Mouse (Mus musculus) liver, embryonic 11.5 days (tissue): ENCODE measurements at regions not wholly inside any gene's neighbourhood (a gene's known extent, or its start where the extent isn't known, plus 50 kb on each side); places are given as distances from the start of the nearest gene placed in this dataset.

Experiments
- ATAC-seq: fragments of 200-750 bp; cut with Nextera tagmentation; replicated peaks from 2 replicates; pipeline ENCODE4 v1.8.0; 2017; ENCODE audit warnings: moderate number of reproducible peaks, mild to moderate bottlenecking, moderate TSS enrichment, moderate library complexity; ENCODE audit not compliant: low FRiP score
- DNase-seq: peaks from one replicate; pipeline ENCODE4 v3.0.0-alpha.2; 2017; ENCODE audit warnings: low spot score
- H3K27ac ChIP-seq: fragments of 300-500 bp; sonication (generic); 2 replicates; pipeline ENCODE4 v1.5.1; 2014; ENCODE audit warnings: mild to moderate bottlenecking, low read depth, low read length, control low read depth
- H3K27me3 ChIP-seq: fragments of 300-500 bp; sonication (generic); replicated peaks from 2 replicates; pipeline ENCODE4 v1.6.1; 2014; ENCODE audit warnings: low read length, mixed read lengths; ENCODE audit not compliant: control insufficient read depth, insufficient read depth
- H3K36me3 ChIP-seq: fragments of 300-500 bp; sonication (generic); 2 replicates; pipeline ENCODE4 v1.6.1; 2014; ENCODE audit warnings: mild to moderate bottlenecking, low read length, moderate library complexity, mixed read lengths; ENCODE audit not compliant: control insufficient read depth, insufficient read depth
- H3K4me1 ChIP-seq: fragments of 300-500 bp; sonication (generic); replicated peaks from 2 replicates; pipeline ENCODE4 v1.6.1; 2014; ENCODE audit warnings: low read length, mixed read lengths; ENCODE audit not compliant: control insufficient read depth, insufficient read depth
- H3K4me2 ChIP-seq: fragments of 300-500 bp; sonication (generic); 2 replicates; pipeline ENCODE4 v1.6.1; 2014; ENCODE audit warnings: mild to moderate bottlenecking, control low read depth, moderate library complexity
- H3K4me3 ChIP-seq: fragments of 300-500 bp; sonication (generic); 2 replicates; pipeline ENCODE4 v1.5.1; 2014; ENCODE audit warnings: low read depth, low read length, control low read depth
- H3K9ac ChIP-seq: fragments of 300-500 bp; sonication (generic); 2 replicates; pipeline ENCODE4 v1.6.1; 2014; ENCODE audit warnings: low read depth, low read length, control low read depth
- H3K9me3 ChIP-seq: fragments of 300-500 bp; sonication (generic); 2 replicates; pipeline ENCODE4 v1.6.1; 2016; ENCODE audit warnings: low read length, inconsistent platforms, mixed read lengths; ENCODE audit not compliant: control insufficient read depth
- WGBS: fragments of 180-500 bp; shearing (Covaris S2); extraction: QIAGEN DNeasy Blood & Tissue Kit; methylation state at CpG from one replicate; pipeline ENCODE4 v1.1.7; 2014; 5-methylcytosine and 5-hydroxymethylcytosine counted together

GRCm38 (mm10) chr1:94203281-94203680 is 150.9 kb upstream of the Pdcd1 start:
- WGBS = 61% methylated on average over 3 of the region's 3 CpGs
- Histone ChIP-seq H3K9me3 (no peaks in the 10 kb centered on the region), H3K27me3 (no peaks in the 10 kb centered on the region), H3K27ac (no peak overlapping the region), H3K4me1 (no peaks in the 10 kb centered on the region), H3K4me3 (no peak overlapping the region), H3K36me3 (no peaks in the 10 kb centered on the region), H3K4me2 (no peak overlapping the region), H3K9ac (no peak overlapping the region)
- ATAC-seq = no peak
- DNase-seq = no peak

- no peak overlapping the region for H3K4me3 ChIP-seq
These were observed 131.5 kb upstream of the Pdcd1 start for GRCm38 (mm10) chr1:94183876-94184275.

GRCm38 (mm10) chr1:94149958-94150357 is 97.6 kb upstream of the Pdcd1 start:
- WGBS = 89% methylated on average over 4 of the region's 4 CpGs
- H3K4me1 ChIP-seq = no peaks in the 10 kb centered on the region
- no peaks in the 10 kb centered on the region for H3K27me3 ChIP-seq
- no peak overlapping the region for H3K4me2 ChIP-seq
- H3K36me3 ChIP-seq = no peaks in the 10 kb centered on the region
- DNase-seq (no peak), ATAC-seq (no peak)
- H3K9ac ChIP-seq = no peak overlapping the region
- no peak overlapping the region for H3K27ac ChIP-seq
- H3K9me3 ChIP-seq = no peaks in the 10 kb centered on the region
- H3K4me3 ChIP-seq = no peak overlapping the region

More at GRCm38 (mm10) chr1:94183876-94184275, 131.5 kb upstream of the Pdcd1 start:
- H3K9me3 ChIP-seq = no peaks in the 10 kb centered on the region
- no peak overlapping the region for H3K4me2 ChIP-seq
- no peaks in the 10 kb centered on the region for H3K27me3 ChIP-seq
- no peaks in the 10 kb centered on the region for H3K4me1 ChIP-seq
- no peak overlapping the region for H3K27ac ChIP-seq
- WGBS = 80% methylated on average over 2 of the region's 2 CpGs
- no peaks in the 10 kb centered on the region for H3K36me3 ChIP-seq
- DNase-seq = no peak
- no peak for ATAC-seq
- H3K9ac ChIP-seq = no peak overlapping the region

DNA sequence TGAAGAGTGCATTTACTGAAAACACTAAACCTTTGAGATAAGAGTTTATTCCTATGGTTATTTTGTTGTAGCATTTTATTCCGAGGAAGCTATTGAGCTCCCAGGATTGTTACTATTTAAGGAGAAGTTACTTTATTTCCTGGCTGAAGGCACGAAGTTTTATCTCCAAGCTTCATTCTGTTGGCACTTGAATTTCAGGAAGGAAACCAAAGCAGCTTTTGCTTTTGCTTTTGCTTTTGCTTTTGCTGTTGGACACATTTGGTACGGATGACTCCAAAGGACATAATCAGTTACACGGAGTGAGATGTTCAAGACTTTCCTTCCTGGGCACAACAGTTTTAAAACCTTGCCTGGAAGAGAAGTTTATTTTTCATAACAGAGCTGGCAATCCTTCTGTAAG is 94.7 kb upstream of the Pdcd1 start:
- H3K27ac ChIP-seq = no peak overlapping the region
- H3K9me3 ChIP-seq = no peaks in the 10 kb centered on the region
- H3K4me2 ChIP-seq = no peak overlapping the region
- H3K4me1 ChIP-seq = no peaks in the 10 kb centered on the region
- H3K27me3 ChIP-seq = no peaks in the 10 kb centered on the region
- H3K36me3 ChIP-seq = no peaks in the 10 kb centered on the region
- DNase-seq (no peak), ATAC-seq (no peak)
- H3K9ac ChIP-seq = no peak overlapping the region
- 52% methylated on average over 4 of the region's 4 CpGs for WGBS
- H3K4me3 ChIP-seq = no peak overlapping the region

DNA sequence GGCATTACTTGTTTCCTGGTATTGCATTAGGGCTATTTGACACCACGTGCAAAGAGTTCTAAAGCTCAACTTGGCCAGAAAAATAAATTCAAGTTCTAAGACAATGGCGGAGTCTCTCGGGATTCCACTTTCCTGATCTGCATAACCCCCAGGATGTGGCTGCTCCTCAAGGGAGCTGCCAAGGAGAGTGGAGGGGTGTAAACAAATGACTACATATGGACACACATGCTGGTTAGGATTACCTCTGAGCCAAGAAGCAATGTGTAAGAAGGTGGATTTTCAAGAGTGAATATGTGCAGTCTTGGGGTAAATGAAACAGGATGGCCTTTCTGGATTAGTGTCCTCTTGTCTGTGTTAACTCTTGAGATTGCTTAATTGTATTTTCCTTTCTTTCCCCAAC is 88.2 kb upstream of the Pdcd1 start:
- H3K27ac ChIP-seq = no peak overlapping the region
- no peaks in the 10 kb centered on the region for H3K27me3 ChIP-seq
- no peak overlapping the region for H3K9ac ChIP-seq
- no peak overlapping the region for H3K4me2 ChIP-seq
- 62% methylated on average over 3 of the region's 3 CpGs for WGBS
- H3K36me3 ChIP-seq = no peaks in the 10 kb centered on the region
- no peaks in the 10 kb centered on the region for H3K9me3 ChIP-seq
- no peak overlapping the region for H3K4me3 ChIP-seq
- DNase-seq (no peak), ATAC-seq (no peak)
- no peaks in the 10 kb centered on the region for H3K4me1 ChIP-seq

DNA sequence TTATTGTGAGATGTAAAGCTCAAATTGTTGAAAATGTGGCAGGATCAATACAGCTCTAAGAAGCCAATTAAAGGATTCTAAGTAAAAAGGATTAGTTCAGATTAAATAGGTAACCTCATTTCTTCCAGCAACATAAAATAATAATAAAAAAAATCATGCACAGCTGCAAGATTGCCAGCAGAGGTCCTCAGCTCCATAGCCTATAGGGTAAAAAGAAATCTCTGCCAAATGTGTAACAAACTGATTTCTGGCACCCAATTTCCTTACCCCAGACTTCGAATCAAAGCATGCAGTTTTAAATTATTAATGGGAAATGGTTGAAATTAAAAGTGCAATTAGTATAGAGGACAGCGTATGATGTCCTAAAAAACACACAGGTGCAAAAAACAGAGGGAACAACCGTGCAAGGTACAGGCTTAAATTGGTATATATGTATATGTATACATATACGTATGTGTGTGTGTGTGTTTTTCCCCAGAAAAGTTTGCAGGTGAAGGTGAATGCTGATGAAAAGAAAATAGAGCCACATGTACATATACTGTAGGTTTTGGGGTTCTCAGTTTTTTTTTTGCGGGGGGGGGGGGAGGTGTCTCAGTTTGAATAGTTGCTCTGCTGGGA is 87.2 kb upstream of the Pdcd1 start:
- 72% methylated on average over 5 of the region's 5 CpGs for WGBS
- Histone ChIP-seq H3K27ac (no peak overlapping the region), H3K9ac (no peak overlapping the region), H3K27me3 (no peaks in the 10 kb centered on the region), H3K36me3 (no peaks in the 10 kb centered on the region), H3K9me3 (no peaks in the 10 kb centered on the region), H3K4me2 (no peak overlapping the region), H3K4me1 (no peaks in the 10 kb centered on the region), H3K4me3 (no peak overlapping the region)
- ATAC-seq (no peak), DNase-seq (no peak)

- Histone ChIP-seq H3K36me3 (no peaks in the 10 kb centered on the region), H3K4me1 (no peaks in the 10 kb centered on the region), H3K9ac (no peak overlapping the region), H3K27me3 (no peaks in the 10 kb centered on the region), H3K4me3 (no peak overlapping the region), H3K4me2 (no peak overlapping the region), H3K9me3 (no peaks in the 10 kb centered on the region), H3K27ac (no peak overlapping the region)
- DNase-seq = no peak
- WGBS = 82% methylated on average over 8 of the region's 8 CpGs
- no peak for ATAC-seq
These were observed 84.4 kb upstream of the Pdcd1 start for GRCm38 (mm10) chr1:94136731-94137130.
